Mouse (Mus musculus) liver, adult 2 months (tissue): ENCODE measurements around the gene Ankfy1. TPM values are rescaled to one million over a fixed set of nuclear protein-coding genes. Genes with fewer than 3 reads are reported as not detected.

Experiments
- DNase-seq: peaks from one replicate; pipeline ENCODE4 v3.0.0-alpha.2; 2011; ENCODE audit warnings: low read depth, low spot score; ENCODE audit errors: extremely low read depth
- H3K27ac ChIP-seq: fragments of 200-500 bp; replicated peaks from 2 replicates; pipeline ENCODE4 v1.5.1; 2012; ENCODE audit warnings: low read depth, mild to moderate bottlenecking, control low read depth, inconsistent platforms, low read length; ENCODE audit not compliant: insufficient read depth
- H3K27me3 ChIP-seq: fragments of 200-500 bp; 2 replicates; pipeline ENCODE4 v1.6.1; 2012; ENCODE audit warnings: mild to moderate bottlenecking, moderate library complexity, low read length, inconsistent platforms; ENCODE audit not compliant: control insufficient read depth, insufficient read depth
- H3K36me3 ChIP-seq: fragments of 200-500 bp; 2 replicates; pipeline ENCODE4 v1.6.1; 2012; ENCODE audit warnings: low read length, inconsistent platforms; ENCODE audit not compliant: control insufficient read depth, insufficient read depth
- H3K4me1 ChIP-seq: fragments of 200-500 bp; 2 replicates; pipeline ENCODE4 v1.6.1; 2011; ENCODE audit warnings: low read length; ENCODE audit not compliant: control insufficient read depth, insufficient read depth
- H3K4me3 ChIP-seq: fragments of 200-500 bp; 2 replicates; pipeline ENCODE4 v1.5.1; 2011; ENCODE audit warnings: low read depth, mild to moderate bottlenecking, control low read depth, low read length, moderate library complexity; ENCODE audit not compliant: insufficient read depth
- H3K79me2 ChIP-seq: fragments of 200-500 bp; 2 replicates; pipeline ENCODE4 v1.6.1; 2012; ENCODE audit warnings: inconsistent platforms, mild to moderate bottlenecking, low read length, moderate library complexity; ENCODE audit not compliant: control insufficient read depth, insufficient read depth
- H3K9ac ChIP-seq: fragments of 200-500 bp; 2 replicates; pipeline ENCODE4 v1.6.1; 2012; ENCODE audit warnings: low read depth, mild to moderate bottlenecking, control low read depth, inconsistent platforms, low read length
- CTCF ChIP-seq: fragments of 200-500 bp; IDR thresholded peaks from 2 replicates; pipeline ENCODE4 v1.5.1; 2011; ENCODE audit warnings: low read depth, low read length, control low read depth
- POLR2A ChIP-seq: fragments of 200-500 bp; IDR thresholded peaks from 2 replicates; pipeline ENCODE4 v1.6.1; 2011; ENCODE audit warnings: low read length, control low read depth; ENCODE audit not compliant: insufficient read depth; ENCODE audit errors: extremely low read depth
- WGBS: fragments of 180-500 bp; shearing (Covaris S2); methylation state at CpG from one replicate; pipeline ENCODE4 v1.1.7; 2018; 5-methylcytosine and 5-hydroxymethylcytosine counted together
- polyA plus RNA-seq: library from polyadenylated mRNA; depleted of rRNA; stranded (reverse); fragments of >200 nt; gene quantifications from 2 replicates; pipeline ENCODE4 v1.2.3, GENCODE M21; 2012
- total RNA-seq: library from RNA; depleted of rRNA; stranded (reverse); fragments of >200 nt; gene quantifications from 2 replicates; pipeline ENCODE4 v1.2.3, GENCODE M21; 2014

Ankfy1 gene
- total and polyA plus RNA-seq, 2 experiments = 12.3 to 20.7 TPM

GRCm38 (mm10) chr11:72660359-72660758, 29.4 kb upstream of the Ankfy1 start:
- H3K4me3 ChIP-seq = no peak overlapping the region
- peaks cover 2% of the 10 kb centered on the region; the same call in 1 of the 2 replicates for H3K36me3 ChIP-seq
- no peak overlapping the region for H3K9ac ChIP-seq
- DNase-seq = no peak
- TF ChIP-seq CTCF (no peak), POLR2A (no peak)
- peaks cover 14% of the 10 kb centered on the region for H3K79me2 ChIP-seq
- H3K27me3 ChIP-seq = no peaks in the 10 kb centered on the region
- 88% methylated on average over 1 of the region's 1 CpGs for WGBS
- no peak overlapping the region for H3K27ac ChIP-seq
- peaks cover 1% of the 10 kb centered on the region; the same call in 1 of the 2 replicates for H3K4me1 ChIP-seq

- peaks cover 1% of the 10 kb centered on the region; the same call in 1 of the 2 replicates for H3K4me1 ChIP-seq
- H3K27me3 ChIP-seq = no peaks in the 10 kb centered on the region
- H3K9ac ChIP-seq = no peak overlapping the region
- TF ChIP-seq POLR2A (no peak), CTCF (no peak)
- H3K27ac ChIP-seq = no peak overlapping the region
- WGBS = 92% methylated on average over 4 of the region's 4 CpGs
- peaks cover 6% of the 10 kb centered on the region for H3K79me2 ChIP-seq
- no peak overlapping the region for H3K4me3 ChIP-seq
- H3K36me3 ChIP-seq = peaks cover 3% of the 10 kb centered on the region; the same call in 1 of the 2 replicates
- DNase-seq = no peak
These were observed 25.2 kb upstream of the Ankfy1 start for GRCm38 (mm10) chr11:72664641-72665040.

GRCm38 (mm10) chr11:72670634-72671033, 19.2 kb upstream of the Ankfy1 start:
- peaks cover 4% of the 10 kb centered on the region; the same call in 1 of the 2 replicates for H3K79me2 ChIP-seq
- no peak overlapping the region for H3K27ac ChIP-seq

GRCm38 (mm10) chr11:72671294-72671988, 18.4 kb upstream of the Ankfy1 start:
- peaks cover 2% of the 10 kb centered on the region; the same call in 1 of the 2 replicates for H3K36me3 ChIP-seq
- H3K27ac ChIP-seq = no peak overlapping the region
- DNase-seq = no peak
- H3K27me3 ChIP-seq = no peaks in the 10 kb centered on the region
- peaks cover 4% of the 10 kb centered on the region; the same call in 1 of the 2 replicates for H3K79me2 ChIP-seq
- TF ChIP-seq POLR2A = no peak
- TF ChIP-seq CTCF = no peak
- no peak overlapping the region for H3K9ac ChIP-seq
- 87% methylated on average over 6 of the region's 6 CpGs for WGBS
- no peak overlapping the region for H3K4me3 ChIP-seq
- H3K4me1 ChIP-seq = no peaks in the 10 kb centered on the region

More at GRCm38 (mm10) chr11:72670634-72671033, 19.2 kb upstream of the Ankfy1 start:
- Histone ChIP-seq H3K9ac (no peak overlapping the region), H3K4me3 (no peak overlapping the region), H3K27me3 (no peaks in the 10 kb centered on the region), H3K4me1 (no peaks in the 10 kb centered on the region), H3K36me3 (peaks cover 2% of the 10 kb centered on the region; the same call in 1 of the 2 replicates)
- TF ChIP-seq CTCF (no peak), POLR2A (no peak)
- DNase-seq = no peak

- no peak for DNase-seq
- peaks cover 2% of the 10 kb centered on the region; the same call in 1 of the 2 replicates for H3K36me3 ChIP-seq
- no peak overlapping the region for H3K4me3 ChIP-seq
- no peak for TF ChIP-seq POLR2A
- no peak for TF ChIP-seq CTCF
- no peaks in the 10 kb centered on the region for H3K4me1 ChIP-seq
- 80% methylated on average over 1 of the region's 1 CpGs for WGBS
- no peak overlapping the region for H3K9ac ChIP-seq
- H3K79me2 ChIP-seq = peaks cover 4% of the 10 kb centered on the region; the same call in 1 of the 2 replicates
- no peaks in the 10 kb centered on the region for H3K27me3 ChIP-seq
- no peak overlapping the region for H3K27ac ChIP-seq
These were observed 17.4 kb upstream of the Ankfy1 start for GRCm38 (mm10) chr11:72672438-72672837.

- no peak for DNase-seq
- TF ChIP-seq CTCF = no peak
- no peak for TF ChIP-seq POLR2A
- H3K4me3 ChIP-seq = no peak overlapping the region
- no peaks in the 10 kb centered on the region for H3K27me3 ChIP-seq
- no peak overlapping the region for H3K9ac ChIP-seq
- peaks cover 4% of the 10 kb centered on the region; the same call in 1 of the 2 replicates for H3K79me2 ChIP-seq
- H3K27ac ChIP-seq = no peak overlapping the region
- WGBS = 90% methylated on average over 2 of the region's 2 CpGs
- H3K36me3 ChIP-seq = peaks cover 8% of the 10 kb centered on the region
- no peaks in the 10 kb centered on the region; the same call in 1 of the 2 replicates for H3K4me1 ChIP-seq
These were observed 14.5 kb upstream of the Ankfy1 start for GRCm38 (mm10) chr11:72675280-72675679.
